Mouse (Mus musculus): ENCODE results near the gene Rasgrp3. TPM values are rescaled to one million over a fixed set of nuclear protein-coding genes. Genes with fewer than 3 reads are reported as not detected.

The Rasgrp3 gene
- polyA plus RNA-seq, 1 experiment from 2014 or later: 5.2 TPM

- H3K36me3 ChIP-seq (ENCODE audit: control insufficient read depth, insufficient read depth, low read length): no peaks in the 10 kb centered on the region
- TF ChIP-seq EP300 (optimal IDR thresholded peaks at IDR 0.05) (no peak), CTCF (IDR thresholded peaks at IDR 0.05; ENCODE audit: low read depth) (no peak)
- no peaks in the 10 kb centered on the region for H3K4me1 ChIP-seq (replicated peaks; ENCODE audit: control insufficient read depth, insufficient read depth)
- H3K9me3 ChIP-seq (ENCODE audit: control insufficient read depth, low read length): no peaks in the 10 kb centered on the region
- no peaks in the 10 kb centered on the region for H3K27me3 ChIP-seq (ENCODE audit: control insufficient read depth, insufficient read depth, low read length)
- no peak for ATAC-seq (ENCODE audit: low FRiP score, low TSS enrichment)
- H3K4me3 ChIP-seq (ENCODE audit: low read depth, low read length): no peak overlapping the region
- H3K9ac ChIP-seq (ENCODE audit: low read length): no peak overlapping the region
- 82% methylated on average over 5 of the region's 5 CpGs for WGBS
- no peak overlapping the region for H3K27ac ChIP-seq (replicated peaks)
- H3K4me2 ChIP-seq (replicated peaks; ENCODE audit: low read depth): no peak overlapping the region
- DNase-seq (ENCODE audit: low spot score): no peak
These were observed 73.6 kb downstream of the Rasgrp3 start for GRCm38 (mm10) chr17:75509257-75509656.

- DNase-seq (ENCODE audit: low spot score): no peak
These were observed 80.9 kb downstream of the Rasgrp3 start for GRCm38 (mm10) chr17:75516591-75516990.

GRCm38 (mm10) chr17:75518181-75518901 lies 82.6 kb downstream of the Rasgrp3 start:
- Histone ChIP-seq H3K4me3 (ENCODE audit: low read depth, low read length) (no peak overlapping the region), H3K9ac (ENCODE audit: low read length) (no peak overlapping the region), H3K4me1 (replicated peaks; ENCODE audit: control insufficient read depth, insufficient read depth) (no peaks in the 10 kb centered on the region), H3K9me3 (ENCODE audit: control insufficient read depth, low read length) (no peaks in the 10 kb centered on the region), H3K27ac (replicated peaks) (no peak overlapping the region), H3K4me2 (replicated peaks; ENCODE audit: low read depth) (no peak overlapping the region), H3K27me3 (ENCODE audit: control insufficient read depth, insufficient read depth, low read length) (no peaks in the 10 kb centered on the region), H3K36me3 (ENCODE audit: control insufficient read depth, insufficient read depth, low read length) (no peaks in the 10 kb centered on the region)
- 69% methylated on average over 8 of the region's 8 CpGs for WGBS
- no peak for ATAC-seq (ENCODE audit: low FRiP score, low TSS enrichment)
- TF ChIP-seq CTCF (IDR thresholded peaks at IDR 0.05; ENCODE audit: low read depth): no peak
- no peak for TF ChIP-seq EP300 (optimal IDR thresholded peaks at IDR 0.05)
- DNase-seq (ENCODE audit: low spot score): no peak

More at GRCm38 (mm10) chr17:75516591-75516990, 80.9 kb downstream of the Rasgrp3 start:
- no peak overlapping the region for H3K4me3 ChIP-seq (ENCODE audit: low read depth, low read length)
- no peaks in the 10 kb centered on the region for H3K36me3 ChIP-seq (ENCODE audit: control insufficient read depth, insufficient read depth, low read length)
- H3K9ac ChIP-seq (ENCODE audit: low read length): no peak overlapping the region
- WGBS: 51% methylated on average over 4 of the region's 4 CpGs
- ATAC-seq (ENCODE audit: low FRiP score, low TSS enrichment): no peak
- TF ChIP-seq CTCF (IDR thresholded peaks at IDR 0.05; ENCODE audit: low read depth) (no peak), EP300 (optimal IDR thresholded peaks at IDR 0.05) (no peak)
- no peaks in the 10 kb centered on the region for H3K27me3 ChIP-seq (ENCODE audit: control insufficient read depth, insufficient read depth, low read length)
- no peak overlapping the region for H3K4me2 ChIP-seq (replicated peaks; ENCODE audit: low read depth)
- H3K4me1 ChIP-seq (replicated peaks; ENCODE audit: control insufficient read depth, insufficient read depth): no peaks in the 10 kb centered on the region
- no peaks in the 10 kb centered on the region for H3K9me3 ChIP-seq (ENCODE audit: control insufficient read depth, low read length)
- no peak overlapping the region for H3K27ac ChIP-seq (replicated peaks)

DNA sequence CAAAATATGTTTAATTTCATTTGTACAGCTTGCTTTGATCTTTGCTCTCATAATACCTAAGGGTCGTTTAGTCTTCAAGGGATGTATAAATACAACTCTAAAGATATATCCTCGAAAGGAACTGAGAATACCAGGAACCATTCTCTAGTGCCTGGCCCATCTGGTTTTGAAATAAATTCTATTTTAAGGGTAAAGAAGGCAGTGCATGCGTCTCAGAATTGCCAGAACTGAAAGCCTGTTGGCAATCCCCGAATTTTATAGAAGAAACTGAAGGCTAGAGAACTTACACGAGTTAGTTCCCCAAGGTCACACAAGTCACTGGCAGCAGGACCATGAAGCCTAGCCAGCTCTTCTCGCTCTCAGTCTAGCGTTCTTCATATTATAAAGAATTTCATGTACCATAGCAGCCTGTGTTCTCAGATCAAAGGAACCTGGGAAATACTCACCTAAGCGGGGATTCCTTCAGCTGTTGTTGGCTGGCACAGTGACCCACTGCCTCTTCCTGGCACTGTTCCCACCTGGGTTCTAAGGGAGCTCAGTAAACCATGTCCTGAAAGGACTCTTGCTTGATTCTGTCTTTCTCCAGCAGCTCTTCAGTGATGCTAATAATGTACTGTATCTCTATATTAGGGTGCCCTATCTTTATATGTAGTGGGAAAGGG lies 83.7 kb downstream of the Rasgrp3 start:
- no peak for TF ChIP-seq EP300 (optimal IDR thresholded peaks at IDR 0.05)
- no peak for TF ChIP-seq CTCF (IDR thresholded peaks at IDR 0.05; ENCODE audit: low read depth)
- Histone ChIP-seq H3K9ac (ENCODE audit: low read length) (no peak overlapping the region), H3K4me3 (ENCODE audit: low read depth, low read length) (no peak overlapping the region), H3K36me3 (ENCODE audit: control insufficient read depth, insufficient read depth, low read length) (no peaks in the 10 kb centered on the region), H3K9me3 (ENCODE audit: control insufficient read depth, low read length) (no peaks in the 10 kb centered on the region), H3K4me1 (replicated peaks; ENCODE audit: control insufficient read depth, insufficient read depth) (no peaks in the 10 kb centered on the region), H3K27me3 (ENCODE audit: control insufficient read depth, insufficient read depth, low read length) (no peaks in the 10 kb centered on the region), H3K27ac (replicated peaks) (no peak overlapping the region), H3K4me2 (replicated peaks; ENCODE audit: low read depth) (no peak overlapping the region)
- ATAC-seq (ENCODE audit: low FRiP score, low TSS enrichment): no peak
- no peak for DNase-seq (ENCODE audit: low spot score)
- WGBS: 65% methylated on average over 8 of the region's 8 CpGs

DNA sequence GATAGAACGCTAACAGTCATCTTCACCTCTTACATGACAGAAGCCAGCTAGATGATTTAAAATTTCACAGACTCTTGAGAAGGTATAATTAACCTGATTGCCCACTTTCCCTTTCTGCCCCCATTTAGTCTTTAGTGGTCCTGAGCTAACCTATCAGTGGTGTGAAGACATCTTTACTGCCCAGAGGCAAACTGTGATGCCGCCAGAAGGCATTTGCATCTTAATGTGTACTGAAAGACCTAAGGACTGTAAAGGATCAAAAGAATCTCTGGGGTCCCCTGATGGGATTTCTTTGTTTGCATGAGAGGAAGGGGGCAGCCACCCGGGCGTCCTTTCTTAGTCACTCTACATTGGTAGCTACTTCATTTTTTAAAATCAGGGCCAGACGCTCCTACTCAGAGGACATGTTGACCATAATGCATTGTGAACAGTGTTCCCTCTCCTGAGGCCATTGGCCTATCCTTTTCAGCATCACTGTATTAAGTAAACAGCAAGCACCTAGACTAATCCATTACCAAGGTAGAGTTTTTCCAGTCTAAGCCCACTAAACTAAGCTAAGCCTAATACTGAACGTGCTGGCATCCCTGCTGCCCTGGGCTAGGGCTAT lies 85.6 kb downstream of the Rasgrp3 start:
- TF ChIP-seq EP300 (optimal IDR thresholded peaks at IDR 0.05): no peak
- TF ChIP-seq CTCF (IDR thresholded peaks at IDR 0.05; ENCODE audit: low read depth): no peak
- Histone ChIP-seq H3K4me3 (ENCODE audit: low read depth, low read length) (no peak overlapping the region), H3K27me3 (ENCODE audit: control insufficient read depth, insufficient read depth, low read length) (no peaks in the 10 kb centered on the region), H3K9me3 (ENCODE audit: control insufficient read depth, low read length) (no peaks in the 10 kb centered on the region), H3K27ac (replicated peaks) (no peak overlapping the region), H3K9ac (ENCODE audit: low read length) (no peak overlapping the region), H3K4me1 (replicated peaks; ENCODE audit: control insufficient read depth, insufficient read depth) (no peaks in the 10 kb centered on the region), H3K36me3 (ENCODE audit: control insufficient read depth, insufficient read depth, low read length) (no peaks in the 10 kb centered on the region), H3K4me2 (replicated peaks; ENCODE audit: low read depth) (no peak overlapping the region)
- DNase-seq (ENCODE audit: low spot score) (no peak), ATAC-seq (ENCODE audit: low FRiP score, low TSS enrichment) (no peak)
- WGBS: 52% methylated on average over 6 of the region's 6 CpGs
